7 mouse cellular contexts compared by ENCODE assay signal in the genomic region with DNA sequence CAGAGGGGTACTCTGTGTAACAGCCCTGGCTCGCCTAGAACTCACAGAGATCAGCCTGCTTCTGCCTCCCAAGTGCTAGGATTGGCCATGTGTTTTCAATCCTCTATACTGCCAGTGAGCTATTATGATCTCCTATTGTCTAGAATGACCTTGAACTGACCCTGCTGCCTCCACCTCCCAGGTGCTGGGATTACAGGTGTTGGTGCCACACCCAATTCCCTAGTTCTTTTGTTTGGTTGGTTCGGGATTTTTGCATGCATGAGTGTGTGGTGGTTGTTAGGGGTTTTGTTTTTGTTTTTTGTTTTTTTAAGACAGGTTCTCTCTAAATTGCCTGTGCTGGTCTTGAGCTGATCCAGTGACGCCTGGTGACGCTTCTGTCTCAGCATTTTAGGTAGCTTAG. TPM values are rescaled to one million over a fixed set of nuclear protein-coding genes. Genes with fewer than 3 reads are reported as not detected.
DNase-seq lines count a peak whose midpoint lies in the region; ATAC-seq lines count a peak whose summit lies in the region.

No protein-coding gene starts in this region.

- H3K4me2 ChIP-seq in kidney, embryonic 15.5 days = peak overlapping the region; percentile 57
- H3K4me2 ChIP-seq in forebrain, embryonic 16.5 days (ENCODE audit: low read length) = peak overlapping the region; percentile 65
- H3K4me2 ChIP-seq in midbrain, embryonic 14.5 days (ENCODE audit: low read length) = peak overlapping the region; percentile 67

- ATAC-seq in kidney, embryonic 15.5 days (replicated peaks; ENCODE audit: low FRiP score) = no peak
- no peak for ATAC-seq in forebrain, embryonic 16.5 days
- ATAC-seq in midbrain, embryonic 14.5 days (ENCODE audit: low FRiP score, low TSS enrichment) = no peak
- no peak for ATAC-seq in monocyte, adult 5-6 weeks (replicated peaks; ENCODE audit: insufficient number of reproducible peaks, low FRiP score, low TSS enrichment, poor library complexity, severe bottlenecking)

- 84% methylated on average over 4 of the region's 4 CpGs for WGBS in kidney, embryonic 15.5 days
- 93% methylated on average over 4 of the region's 4 CpGs for WGBS in forebrain, embryonic 16.5 days
- 91% methylated on average over 4 of the region's 4 CpGs for WGBS in midbrain, embryonic 14.5 days

- H3K36me3 ChIP-seq in kidney, embryonic 15.5 days = peaks cover 60% of the 10 kb centered on the region
- peaks cover 28% of the 10 kb centered on the region for H3K36me3 ChIP-seq in forebrain, embryonic 16.5 days (ENCODE audit: control insufficient read depth, insufficient read depth)
- H3K36me3 ChIP-seq in midbrain, embryonic 14.5 days (ENCODE audit: control insufficient read depth, insufficient read depth, low read length) = peaks cover 62% of the 10 kb centered on the region

- H3K9me3 ChIP-seq in kidney, embryonic 15.5 days (replicated peaks) = no peaks in the 10 kb centered on the region
- no peaks in the 10 kb centered on the region for H3K9me3 ChIP-seq in forebrain, embryonic 16.5 days (ENCODE audit: control insufficient read depth, low read length)
- no peaks in the 10 kb centered on the region for H3K9me3 ChIP-seq in midbrain, embryonic 14.5 days (ENCODE audit: control insufficient read depth, low read length)

- no peaks in the 10 kb centered on the region for H3K27me3 ChIP-seq in kidney, embryonic 15.5 days
- H3K27me3 ChIP-seq in forebrain, embryonic 16.5 days (replicated peaks; ENCODE audit: control insufficient read depth, insufficient read depth, low read length) = no peaks in the 10 kb centered on the region
- H3K27me3 ChIP-seq in midbrain, embryonic 14.5 days (ENCODE audit: control insufficient read depth, insufficient read depth, low read length) = no peaks in the 10 kb centered on the region

- no peak for DNase-seq in kidney, adult 11 months
- DNase-seq in R1 (ENCODE audit: low read depth, low spot score) = peak; percentile 98
- no peak for DNase-seq in midbrain, embryonic 14.5 days
- no peak for DNase-seq in testis, postnatal 10 days (ENCODE audit: low spot score)

- no peak overlapping the region for H3K9ac ChIP-seq in kidney, embryonic 15.5 days
- no peak overlapping the region for H3K9ac ChIP-seq in forebrain, embryonic 16.5 days (replicated peaks; ENCODE audit: low read depth, low read length)
- no peak overlapping the region for H3K9ac ChIP-seq in midbrain, embryonic 14.5 days (replicated peaks; ENCODE audit: low read length)

- H3K27ac ChIP-seq in kidney, embryonic 15.5 days = no peak overlapping the region
- no peak overlapping the region for H3K27ac ChIP-seq in forebrain, embryonic 16.5 days (ENCODE audit: low read length)
- no peak overlapping the region for H3K27ac ChIP-seq in midbrain, embryonic 14.5 days (replicated peaks; ENCODE audit: low read depth, low read length)

- peak overlapping the region; percentile 87; the same call in 1 of the 2 replicates for H3K4me3 ChIP-seq in kidney, embryonic 15.5 days (replicated peaks)
- H3K4me3 ChIP-seq in forebrain, embryonic 16.5 days (replicated peaks; ENCODE audit: low read length) = no peak overlapping the region
- H3K4me3 ChIP-seq in midbrain, embryonic 14.5 days (replicated peaks; ENCODE audit: low read depth, low read length) = no peak overlapping the region

- H3K4me1 ChIP-seq in kidney, embryonic 15.5 days = peaks cover 17% of the 10 kb centered on the region
- peaks cover 14% of the 10 kb centered on the region for H3K4me1 ChIP-seq in forebrain, embryonic 16.5 days (replicated peaks; ENCODE audit: control insufficient read depth, insufficient read depth, low read length)
- H3K4me1 ChIP-seq in midbrain, embryonic 14.5 days (ENCODE audit: control insufficient read depth, insufficient read depth, low read length) = peaks cover 5% of the 10 kb centered on the region; the same call in 1 of the 2 replicates

RNA-seq across cellular contexts. Expression of a gene that starts 1.5 kb away (rescaled TPM):
- 18.4 and 19.8 TPM in 2 replicates for polyA plus RNA-seq in kidney, embryonic 15.5 days (2015; fragmentation: Nextera tagmentation; extraction: Ambion mirVana)
- 24.2 and 26.8 TPM in 2 replicates for polyA plus RNA-seq in forebrain, embryonic 16.5 days (2015; fragmentation: Nextera tagmentation; extraction: Ambion mirVana)
- 27.8 and 30.5 TPM in 2 replicates for polyA plus RNA-seq in midbrain, embryonic 14.5 days (2014; fragmentation: Nextera tagmentation; extraction: Ambion mirVana)
- 0.67 to 1.8 TPM (median 1.7 TPM) in 3 replicates for total RNA-seq in monocyte, adult 5-6 weeks (2017)

RNA-seq across cellular contexts. Expression of a gene that starts 4.4 kb away (rescaled TPM):
- 0.21 TPM in 1 of 2 replicates, not detected in the other for polyA plus RNA-seq in kidney, embryonic 15.5 days (2015; fragmentation: Nextera tagmentation; extraction: Ambion mirVana)
- polyA plus RNA-seq in forebrain, embryonic 16.5 days (2015; fragmentation: Nextera tagmentation; extraction: Ambion mirVana) = 0.47 TPM in 1 of 2 replicates, not detected in the other
- 0.29 TPM in 1 of 2 replicates, not detected in the other for polyA plus RNA-seq in midbrain, embryonic 14.5 days (2014; fragmentation: Nextera tagmentation; extraction: Ambion mirVana)
- total RNA-seq in monocyte, adult 5-6 weeks (2017) = not detected in 3 replicates

RNA-seq across cellular contexts. Expression of a gene that starts 8.7 kb away (rescaled TPM):
- polyA plus RNA-seq in kidney, embryonic 15.5 days (2015; fragmentation: Nextera tagmentation; extraction: Ambion mirVana) = 160 and 170 TPM in 2 replicates
- 98.9 and 102 TPM in 2 replicates for polyA plus RNA-seq in forebrain, embryonic 16.5 days (2015; fragmentation: Nextera tagmentation; extraction: Ambion mirVana)
- polyA plus RNA-seq in midbrain, embryonic 14.5 days (2014; fragmentation: Nextera tagmentation; extraction: Ambion mirVana) = 77.1 and 88.2 TPM in 2 replicates
- 283 to 459 TPM (median 330 TPM) in 3 replicates for total RNA-seq in monocyte, adult 5-6 weeks (2017)

RNA-seq across cellular contexts. Expression of a gene that starts 9.3 kb away (rescaled TPM):
- 7.0 and 8.9 TPM in 2 replicates for polyA plus RNA-seq in kidney, embryonic 15.5 days (2015; fragmentation: Nextera tagmentation; extraction: Ambion mirVana)
- polyA plus RNA-seq in forebrain, embryonic 16.5 days (2015; fragmentation: Nextera tagmentation; extraction: Ambion mirVana) = 5.9 and 7.0 TPM in 2 replicates
- 5.1 and 6.9 TPM in 2 replicates for polyA plus RNA-seq in midbrain, embryonic 14.5 days (2014; fragmentation: Nextera tagmentation; extraction: Ambion mirVana)
- total RNA-seq in monocyte, adult 5-6 weeks (2017) = 0.97 to 3.0 TPM (median 2.3 TPM) in 3 replicates

RNA-seq across cellular contexts. Expression of a gene that starts 19.1 kb away (rescaled TPM):
- 9.0 and 9.2 TPM in 2 replicates for polyA plus RNA-seq in kidney, embryonic 15.5 days (2015; fragmentation: Nextera tagmentation; extraction: Ambion mirVana)
- polyA plus RNA-seq in forebrain, embryonic 16.5 days (2015; fragmentation: Nextera tagmentation; extraction: Ambion mirVana) = 14.8 and 15.4 TPM in 2 replicates
- 14.7 and 15.6 TPM in 2 replicates for polyA plus RNA-seq in midbrain, embryonic 14.5 days (2014; fragmentation: Nextera tagmentation; extraction: Ambion mirVana)
- total RNA-seq in monocyte, adult 5-6 weeks (2017) = 1.2 to 5.3 TPM (median 1.9 TPM) in 3 replicates
